Mouse (Mus musculus): ENCODE data around the gene Spata9. TPM values are rescaled to one million over a fixed set of nuclear protein-coding genes. Genes with fewer than 3 reads are reported as not detected.
"Not testable (repeated sequence)": the region's sequence is repeated elsewhere in the genome, so short reads cannot be mapped to it uniquely, and the experiment has no call there.

Gene Spata9
- not detected in 2 replicates for polyA plus RNA-seq (2012; rRNA removed)

- TF ChIP-seq CTCF (IDR thresholded peaks at IDR 0.05; ENCODE audit: extremely low read depth, insufficient read length, insufficient replicate concordance, low read depth, low read length) = no peak
- no peak for TF ChIP-seq POLR2A (IDR thresholded peaks at IDR 0.05; ENCODE audit: low read depth, low read length)
- Histone ChIP-seq H3K36me3 (ENCODE audit: control insufficient read depth, insufficient read depth, low read length) (no peaks in the 10 kb centered on the region), H3K27ac (ENCODE audit: insufficient read depth, low read depth, low read length) (no peak within 1 kb of the TSS), H3K4me1 (ENCODE audit: control insufficient read depth, insufficient read depth, insufficient read length, low read length) (no peaks in the 10 kb centered on the region), H3K4me3 (ENCODE audit: low read depth, low read length) (no peak within 1 kb of the TSS), H3K27me3 (ENCODE audit: control insufficient read depth, insufficient read depth, low read length) (no peaks in the 10 kb centered on the region)
- 79% methylated on average over 1 of the region's 1 CpGs for WGBS
These were observed at the start of gene Spata9 for GRCm38 (mm10) chr13:75966850-75967249. Gene Spata9, plus strand, starts transcription at chr13:75967150.

- no peak for TF ChIP-seq POLR2A (IDR thresholded peaks at IDR 0.05; ENCODE audit: low read depth, low read length)
- no peak for TF ChIP-seq CTCF (IDR thresholded peaks at IDR 0.05; ENCODE audit: extremely low read depth, insufficient read length, insufficient replicate concordance, low read depth, low read length)
- Histone ChIP-seq H3K27me3 (ENCODE audit: control insufficient read depth, insufficient read depth, low read length) (no peaks in the 10 kb centered on the region), H3K4me3 (ENCODE audit: low read depth, low read length) (no peak overlapping the region), H3K4me1 (ENCODE audit: control insufficient read depth, insufficient read depth, insufficient read length, low read length) (no peaks in the 10 kb centered on the region), H3K27ac (ENCODE audit: insufficient read depth, low read depth, low read length) (no peak overlapping the region), H3K36me3 (ENCODE audit: control insufficient read depth, insufficient read depth, low read length) (no peaks in the 10 kb centered on the region; the same call in 1 of the 2 replicates)
These were observed 39.0 kb upstream of the Spata9 start for GRCm38 (mm10) chr13:75927951-75928350.

- H3K4me1 ChIP-seq (ENCODE audit: control insufficient read depth, insufficient read depth, insufficient read length, low read length); H3K4me3 ChIP-seq (ENCODE audit: low read depth, low read length); H3K27ac ChIP-seq (ENCODE audit: insufficient read depth, low read depth, low read length); H3K27me3 ChIP-seq (ENCODE audit: control insufficient read depth, insufficient read depth, low read length); H3K36me3 ChIP-seq (ENCODE audit: control insufficient read depth, insufficient read depth, low read length): not testable (repeated sequence)
- 96% methylated on average over 5 of the region's 5 CpGs for WGBS
These were observed 37.9 kb upstream of the Spata9 start for GRCm38 (mm10) chr13:75929071-75929470.

- Histone ChIP-seq H3K27me3 (ENCODE audit: control insufficient read depth, insufficient read depth, low read length) (no peaks in the 10 kb centered on the region), H3K4me3 (ENCODE audit: low read depth, low read length) (no peak overlapping the region), H3K36me3 (ENCODE audit: control insufficient read depth, insufficient read depth, low read length) (no peaks in the 10 kb centered on the region; the same call in 1 of the 2 replicates), H3K4me1 (ENCODE audit: control insufficient read depth, insufficient read depth, insufficient read length, low read length) (no peaks in the 10 kb centered on the region), H3K27ac (ENCODE audit: insufficient read depth, low read depth, low read length) (no peak overlapping the region)
- TF ChIP-seq CTCF (IDR thresholded peaks at IDR 0.05; ENCODE audit: extremely low read depth, insufficient read length, insufficient replicate concordance, low read depth, low read length) (no peak), POLR2A (IDR thresholded peaks at IDR 0.05; ENCODE audit: low read depth, low read length) (no peak)
- WGBS = 97% methylated on average over 20 of the region's 20 CpGs
These were observed 36.9 kb upstream of the Spata9 start for GRCm38 (mm10) chr13:75930023-75930422.

- Histone ChIP-seq H3K4me1 (ENCODE audit: control insufficient read depth, insufficient read depth, insufficient read length, low read length) (no peaks in the 10 kb centered on the region), H3K4me3 (ENCODE audit: low read depth, low read length) (no peak overlapping the region), H3K27me3 (ENCODE audit: control insufficient read depth, insufficient read depth, low read length) (no peaks in the 10 kb centered on the region), H3K27ac (ENCODE audit: insufficient read depth, low read depth, low read length) (no peak overlapping the region), H3K36me3 (ENCODE audit: control insufficient read depth, insufficient read depth, low read length) (no peaks in the 10 kb centered on the region; the same call in 1 of the 2 replicates)
- TF ChIP-seq POLR2A (IDR thresholded peaks at IDR 0.05; ENCODE audit: low read depth, low read length) (no peak), CTCF (IDR thresholded peaks at IDR 0.05; ENCODE audit: extremely low read depth, insufficient read length, insufficient replicate concordance, low read depth, low read length) (no peak)
- WGBS = 52% methylated on average over 2 of the region's 2 CpGs
These were observed 36.3 kb upstream of the Spata9 start for GRCm38 (mm10) chr13:75930660-75931059.

- Histone ChIP-seq H3K4me3 (ENCODE audit: low read depth, low read length) (no peak overlapping the region), H3K36me3 (ENCODE audit: control insufficient read depth, insufficient read depth, low read length) (no peaks in the 10 kb centered on the region; the same call in 1 of the 2 replicates), H3K4me1 (ENCODE audit: control insufficient read depth, insufficient read depth, insufficient read length, low read length) (no peaks in the 10 kb centered on the region), H3K27me3 (ENCODE audit: control insufficient read depth, insufficient read depth, low read length) (no peaks in the 10 kb centered on the region), H3K27ac (ENCODE audit: insufficient read depth, low read depth, low read length) (no peak overlapping the region)
- 4% methylated on average over 5 of the region's 5 CpGs for WGBS
- TF ChIP-seq POLR2A (IDR thresholded peaks at IDR 0.05; ENCODE audit: low read depth, low read length) (no peak), CTCF (IDR thresholded peaks at IDR 0.05; ENCODE audit: extremely low read depth, insufficient read length, insufficient replicate concordance, low read depth, low read length) (no peak)
These were observed 35.9 kb upstream of the Spata9 start for GRCm38 (mm10) chr13:75931073-75931472.

- H3K4me3 ChIP-seq (ENCODE audit: low read depth, low read length) = no peak overlapping the region
- H3K27ac ChIP-seq (ENCODE audit: insufficient read depth, low read depth, low read length) = no peak overlapping the region
- TF ChIP-seq CTCF (IDR thresholded peaks at IDR 0.05; ENCODE audit: extremely low read depth, insufficient read length, insufficient replicate concordance, low read depth, low read length) (no peak), POLR2A (IDR thresholded peaks at IDR 0.05; ENCODE audit: low read depth, low read length) (no peak)
- peaks cover 2% of the 10 kb centered on the region; the same call in 1 of the 2 replicates for H3K36me3 ChIP-seq (ENCODE audit: control insufficient read depth, insufficient read depth, low read length)
- H3K4me1 ChIP-seq (ENCODE audit: control insufficient read depth, insufficient read depth, insufficient read length, low read length) = no peaks in the 10 kb centered on the region
- H3K27me3 ChIP-seq (ENCODE audit: control insufficient read depth, insufficient read depth, low read length) = no peaks in the 10 kb centered on the region
- 100% methylated on average over 1 of the region's 1 CpGs for WGBS
These were observed 33.7 kb upstream of the Spata9 start for GRCm38 (mm10) chr13:75933287-75933686.

GRCm38 (mm10) chr13:75938866-75939265, 28.1 kb upstream of the Spata9 start:
- WGBS = 91% methylated on average over 5 of the region's 5 CpGs
- Histone ChIP-seq H3K27ac (ENCODE audit: insufficient read depth, low read depth, low read length) (no peak overlapping the region), H3K4me1 (ENCODE audit: control insufficient read depth, insufficient read depth, insufficient read length, low read length) (no peaks in the 10 kb centered on the region; the same call in 1 of the 2 replicates)

More at GRCm38 (mm10) chr13:75938866-75939265, 28.1 kb upstream of the Spata9 start:
- Histone ChIP-seq H3K4me3 (ENCODE audit: low read depth, low read length) (no peak overlapping the region), H3K36me3 (ENCODE audit: control insufficient read depth, insufficient read depth, low read length) (peaks cover 2% of the 10 kb centered on the region; the same call in 1 of the 2 replicates), H3K27me3 (ENCODE audit: control insufficient read depth, insufficient read depth, low read length) (no peaks in the 10 kb centered on the region)
- TF ChIP-seq CTCF (IDR thresholded peaks at IDR 0.05; ENCODE audit: extremely low read depth, insufficient read length, insufficient replicate concordance, low read depth, low read length) (no peak), POLR2A (IDR thresholded peaks at IDR 0.05; ENCODE audit: low read depth, low read length) (no peak)

All from small intestine, adult 2 months (tissue).